21 mouse cellular contexts compared by ENCODE assay signal in genomic region chr6:73182006-73182405, GRCm38 (mm10). TPM values are rescaled to one million over a fixed set of nuclear protein-coding genes. Genes with fewer than 3 reads are reported as not detected.
DNase-seq lines count a peak whose midpoint lies in the region; ATAC-seq and TF ChIP-seq lines count a peak whose summit lies in the region.
"Had no signal": no experiment of that assay in that cellular context is flagged by ENCODE, and none has a peak within 500 bp of the region (broad histone marks: within the 10 kb centered on the region; RNA-seq: fewer than 3 reads in every experiment).

No protein-coding gene starts in this region.

- TF ChIP-seq CTCF in CH12.LX (conservative IDR thresholded peaks at IDR 0.05 in 1 of 2, IDR thresholded peaks at IDR 0.05 in 1 of 2; ENCODE audit: low read depth in 2 of 2, low read length in 2 of 2) = no peak

- H3K79me2 ChIP-seq in CH12.LX (replicated peaks; ENCODE audit: control insufficient read depth, extremely low read depth, insufficient read depth, poor library complexity, severe bottlenecking) (no peaks in the 10 kb centered on the region), macrophage (ENCODE audit: inconsistent target) (no peaks in the 10 kb centered on the region)

- H3K4me2 ChIP-seq in kidney, embryonic 15.5 days = no peak overlapping the region
- H3K4me2 ChIP-seq in CH12.LX (ENCODE audit: insufficient read depth, low read depth, poor library complexity, severe bottlenecking) = peak overlapping the region; percentile 23; the same call in 1 of the 2 replicates
- H3K4me2 ChIP-seq: embryonic facial prominence, embryonic 13.5 days; forebrain, embryonic 13.5 days; heart, embryonic 15.5 days had no signal

- 54% methylated on average over 4 of the region's 4 CpGs for WGBS in kidney, embryonic 15.5 days
- WGBS in macrophage (ENCODE audit: missing documents) = 48% methylated on average over 3 of the region's 4 CpGs

- H3K4me1 ChIP-seq in kidney, embryonic 15.5 days = peaks cover 16% of the 10 kb centered on the region
- H3K4me1 ChIP-seq in CH12.LX (ENCODE audit: control insufficient read depth in 1 of 2, insufficient read depth in 2 of 2) = peaks cover 4 to 24% of the 10 kb centered on the region in 2 experiments
- H3K4me1 ChIP-seq: forebrain, embryonic 13.5 days; heart, embryonic 10.5 days had no signal

- H3K27me3 ChIP-seq in kidney, embryonic 15.5 days = no peaks in the 10 kb centered on the region
- H3K27me3 ChIP-seq in CH12.LX (replicated peaks) = no peaks in the 10 kb centered on the region
- H3K27me3 ChIP-seq: embryonic facial prominence, embryonic 13.5 days; forebrain, embryonic 13.5 days; heart, embryonic 15.5 days had no signal

- TF ChIP-seq RAD21 in CH12.LX (IDR thresholded peaks at IDR 0.05; ENCODE audit: low read depth, low read length) = no peak

- peak overlapping the region; percentile 54; the same call in 1 of the 2 replicates for H3K27ac ChIP-seq in kidney, embryonic 15.5 days
- no peak overlapping the region for H3K27ac ChIP-seq in CH12.LX (ENCODE audit: insufficient read depth, low read depth)
- H3K27ac ChIP-seq in macrophage = peak overlapping the region; percentile 37
- H3K27ac ChIP-seq: embryonic facial prominence, embryonic 13.5 days; forebrain, embryonic 13.5 days; gastrocnemius, adult 2 months; heart, embryonic 10.5 days; heart, embryonic 15.5 days had no signal

- no peak overlapping the region for H3K9ac ChIP-seq in kidney, embryonic 15.5 days
- H3K9ac ChIP-seq in CH12.LX (ENCODE audit: insufficient read depth, low read depth) = no peak overlapping the region
- H3K9ac ChIP-seq: embryonic facial prominence, embryonic 13.5 days; forebrain, embryonic 13.5 days; forebrain, postnatal 0 days; heart, embryonic 15.5 days had no signal

- peak; percentile 56 for TF ChIP-seq EP300 in CH12.LX (IDR thresholded peaks at IDR 0.05; ENCODE audit: low read length)

- ATAC-seq in kidney, embryonic 15.5 days (replicated peaks; ENCODE audit: low FRiP score) = no peak
- ATAC-seq in megakaryocyte, adult 5-6 weeks (ENCODE audit: poor library complexity, severe bottlenecking) = no peak
- ATAC-seq: forebrain, embryonic 13.5 days; forebrain, postnatal 0 days; hindbrain, embryonic 16.5 days; inflammation-experienced regulatory T-cells, adult 6 months had no signal

- in situ Hi-C loops in CH12.LX (cut with MboI; ENCODE audit: low pct_ligation_motif_present, low pct_unique_long_range_greater_than_20kb, low sequenced_read_pairs) = no loop called here

- no peak overlapping the region for H3K4me3 ChIP-seq in kidney, embryonic 15.5 days (replicated peaks)
- H3K4me3 ChIP-seq in CH12.LX (replicated peaks in 1 of 3; ENCODE audit: low read depth in 2 of 3, low read length in 2 of 3, poor library complexity in 1 of 3) (no peak overlapping the region), macrophage (ENCODE audit: inconsistent target) (no peak overlapping the region)
- H3K4me3 ChIP-seq: embryonic facial prominence, embryonic 13.5 days; forebrain, embryonic 13.5 days; gastrocnemius, adult 2 months; heart, embryonic 10.5 days; heart, embryonic 15.5 days had no signal

- no peak for DNase-seq in kidney, postnatal 36 days
- DNase-seq in CH12.LX (ENCODE audit: extremely low read depth) = peak; percentile 39
- DNase-seq in left cerebral cortex, adult 11 months (ENCODE audit: low spot score) = no peak
- DNase-seq: adrenal gland, adult 8-10 months; adrenal gland, postnatal 36 days; cerebellum, adult 8-10 months; cerebellum, postnatal 14 days; forebrain, postnatal 0 days; gastrocnemius, adult 2 months; gastrocnemius, postnatal 25 days; heart, adult 18-20 months had no signal

- TF ChIP-seq POLR2A in CH12.LX (IDR thresholded peaks at IDR 0.05; ENCODE audit: low read depth, low read length) = no peak

- dilution Hi-C loops in CH12.LX (cut with MboI; ENCODE audit: extremely low pct_ligation_motif_present, extremely low pct_unique_long_range_greater_than_20kb, low sequenced_read_pairs) = no loop called here

- H3K9me3 ChIP-seq in kidney, embryonic 15.5 days (replicated peaks) = no peaks in the 10 kb centered on the region
- H3K9me3 ChIP-seq in CH12.LX (replicated peaks; ENCODE audit: low read length) = no peaks in the 10 kb centered on the region
- H3K9me3 ChIP-seq: embryonic facial prominence, embryonic 13.5 days; forebrain, embryonic 13.5 days; G1E; heart, embryonic 10.5 days; heart, embryonic 15.5 days had no signal

- no peaks in the 10 kb centered on the region for H3K36me3 ChIP-seq in kidney, embryonic 15.5 days
- no peaks in the 10 kb centered on the region for H3K36me3 ChIP-seq in CH12.LX (replicated peaks in 1 of 2; ENCODE audit: control insufficient read depth in 1 of 2, insufficient read depth in 1 of 2, low read length in 1 of 2)
- no peaks in the 10 kb centered on the region for H3K36me3 ChIP-seq in macrophage (ENCODE audit: inconsistent target)
- H3K36me3 ChIP-seq: embryonic facial prominence, embryonic 13.5 days; G1E; heart, embryonic 10.5 days; heart, embryonic 15.5 days had no signal

TF ChIP-seq in CH12.LX, 34 proteins besides CTCF, POLR2A, EP300 and RAD21:
- peak; percentile 83 for TF ChIP-seq BHLHE40 (IDR thresholded peaks at IDR 0.05; ENCODE audit: low read depth, low read length)
- no peak for TF ChIP-seq POLR2AphosphoS2 (IDR thresholded peaks at IDR 0.05; ENCODE audit: low read depth, low read length)
- no peak for TF ChIP-seq RCOR1 (conservative IDR thresholded peaks at IDR 0.05; ENCODE audit: low read depth, low read length)
- peak; percentile 35; the same call in 1 of the 2 replicates for TF ChIP-seq TCF12 (IDR thresholded peaks at IDR 0.05; ENCODE audit: low read depth, low read length)
- peak; percentile 51; the same call in 1 of the 2 replicates for TF ChIP-seq IRF4 (IDR thresholded peaks at IDR 0.05; ENCODE audit: low read depth, low read length)
- TF ChIP-seq NELFE (IDR thresholded peaks at IDR 0.05; ENCODE audit: low read depth, low read length) = no peak
- 0 out of 2 replicates have a peak, but pooled peaks have one; percentile 26 for TF ChIP-seq TBP (conservative IDR thresholded peaks at IDR 0.05; ENCODE audit: low read depth, low read length)
- TF ChIP-seq ELF1 (IDR thresholded peaks at IDR 0.05; ENCODE audit: low read depth, low read length) = no peak
- no peak for TF ChIP-seq JUN (IDR thresholded peaks at IDR 0.05; ENCODE audit: insufficient read depth, low read depth, low read length)

RNA-seq across cellular contexts. Expression of gene Dnah6, which starts 39.4 kb away (rescaled TPM):
- 0.08 TPM in 2 replicates for polyA plus RNA-seq in kidney, embryonic 15.5 days (2015; fragmentation: Nextera tagmentation; extraction: Ambion mirVana)
- under 0.01 TPM in 1 of 2 replicates, not detected in the other for total RNA-seq in CH12.LX (2012; rRNA removed)
- 0.04 and 0.07 TPM in 2 replicates for total RNA-seq in CH12.LX (2014; rRNA removed)
- polyA plus RNA-seq in CH12.LX (2012; ENCODE audit: insufficient read length, low read depth) = 0.06 TPM in 1 of 2 replicates, not detected in the other
- total RNA-seq in macrophage (2018; cell fraction: chromatin; rRNA removed) = under 1 TPM in 24 of 26 experiments, not detected in 2; 0.06 to 0.31 (median 0.13) TPM
- under 1 TPM in 13 of 26 experiments, not detected in 13; under 0.01 to 0.05 (median 0.03) TPM for total RNA-seq in macrophage (2018; cell fraction: cytosol; rRNA removed)
- under 1 TPM in 22 of 26 experiments, not detected in 4; 0.05 to 0.33 (median 0.13) TPM for total RNA-seq in macrophage (2018; cell fraction: nucleus; rRNA removed)
- polyA plus RNA-seq in macrophage (2018) = not detected in 3 replicates
- 0.11 and 0.48 TPM in 2 replicates for total RNA-seq in megakaryocyte, adult 5-6 weeks (2015)
- total RNA-seq in megakaryocyte, adult 5-6 weeks (2017) = 0.41 and 0.44 TPM in 2 replicates
- polyA plus RNA-seq: embryonic facial prominence, embryonic 13.5 days had no signal
